Mouse (Mus musculus) embryonic facial prominence, embryonic 12.5 days (tissue): ENCODE data around the gene Dgkg. TPM values are rescaled to one million over a fixed set of nuclear protein-coding genes. Genes with fewer than 3 reads are reported as not detected.

Experiments
- ATAC-seq: fragments of 200-750 bp; cut with Nextera tagmentation; 2 replicates; pipeline ENCODE4 v1.8.0; 2017; ENCODE audit not compliant: insufficient number of reproducible peaks, insufficient read depth, low FRiP score, low TSS enrichment
- H3K27ac ChIP-seq: fragments of 300-500 bp; sonication (generic); 2 replicates; pipeline ENCODE4 v1.5.1; 2016; ENCODE audit warnings: mild to moderate bottlenecking
- H3K27me3 ChIP-seq: fragments of 300-500 bp; sonication (generic); 2 replicates; pipeline ENCODE4 v1.6.1; 2016; ENCODE audit warnings: mild to moderate bottlenecking, moderate library complexity
- H3K36me3 ChIP-seq: fragments of 300-500 bp; sonication (generic); 2 replicates; pipeline ENCODE4 v1.6.1; 2016; ENCODE audit warnings: mild to moderate bottlenecking
- H3K4me1 ChIP-seq: fragments of 300-500 bp; sonication (generic); 2 replicates; pipeline ENCODE4 v1.6.1; 2016
- H3K4me2 ChIP-seq: fragments of 300-500 bp; sonication (generic); replicated peaks from 2 replicates; pipeline ENCODE4 v1.6.1; 2016; ENCODE audit warnings: mild to moderate bottlenecking, moderate library complexity
- H3K4me3 ChIP-seq: fragments of 300-500 bp; sonication (generic); 2 replicates; pipeline ENCODE4 v1.5.1; 2016; ENCODE audit warnings: mild to moderate bottlenecking
- H3K9ac ChIP-seq: fragments of 300-500 bp; sonication (generic); 2 replicates; pipeline ENCODE4 v1.6.1; 2016; ENCODE audit warnings: mild to moderate bottlenecking, moderate library complexity
- H3K9me3 ChIP-seq: fragments of 300-500 bp; sonication (generic); 2 replicates; pipeline ENCODE4 v1.6.1; 2016; ENCODE audit warnings: mild to moderate bottlenecking, moderate library complexity
- WGBS: fragments of 180-500 bp; shearing (Covaris S2); methylation state at CpG from one replicate; pipeline ENCODE4 v1.1.7; 2016; 5-methylcytosine and 5-hydroxymethylcytosine counted together
- microRNA-seq: library from miRNA; unstranded; fragments of <30 nt; microRNA quantifications from one replicate; pipeline ENCODE4, GENCODE M21; 2017
- polyA plus RNA-seq: library from polyadenylated mRNA; unstranded; fragments of >200 nt; fragmentation: Nextera tagmentation; extraction: Ambion mirVana; gene quantifications from 2 replicates; pipeline ENCODE4 v1.2.1, GENCODE M21; 2016

Dgkg gene
- polyA plus RNA-seq, 1 experiment from 2014 or later = 0.41 TPM

GRCm38 (mm10) chr16:22428853-22429341 is 228.1 kb downstream of the Dgkg start:
- Histone ChIP-seq H3K4me3 (0 out of 2 replicates have a peak overlapping the region, but pooled peaks have one; percentile 6), H3K9me3 (no peaks in the 10 kb centered on the region), H3K27me3 (no peaks in the 10 kb centered on the region), H3K4me1 (peaks cover 36% of the 10 kb centered on the region), H3K36me3 (peaks cover 7% of the 10 kb centered on the region; the same call in 1 of the 2 replicates), H3K4me2 (peak overlapping the region; percentile 43), H3K27ac (peak overlapping the region; percentile 80), H3K9ac (no peak overlapping the region)
- peak; percentile 84 for ATAC-seq
- WGBS = 4% methylated on average over 9 of the region's 9 CpGs

- WGBS = 60% methylated on average over 7 of the region's 7 CpGs
Measured at GRCm38 (mm10) chr16:22426866-22427265, 230.2 kb downstream of the Dgkg start.

GRCm38 (mm10) chr16:22422256-22422655 is 234.8 kb downstream of the Dgkg start:
- Histone ChIP-seq H3K4me1 (0 out of 2 replicates have a peak, but pooled peaks cover 4% of the 10 kb centered on the region), H3K36me3 (peaks cover 7% of the 10 kb centered on the region; the same call in 1 of the 2 replicates), H3K27ac (no peak overlapping the region), H3K9ac (no peak overlapping the region), H3K4me2 (no peak overlapping the region), H3K4me3 (no peak overlapping the region), H3K27me3 (no peaks in the 10 kb centered on the region), H3K9me3 (no peaks in the 10 kb centered on the region)
- no peak for ATAC-seq
- WGBS = 73% methylated on average over 5 of the region's 5 CpGs

More at GRCm38 (mm10) chr16:22426866-22427265, 230.2 kb downstream of the Dgkg start:
- Histone ChIP-seq H3K4me3 (no peak overlapping the region), H3K9ac (no peak overlapping the region), H3K4me2 (no peak overlapping the region), H3K4me1 (peaks cover 32% of the 10 kb centered on the region), H3K27me3 (no peaks in the 10 kb centered on the region), H3K9me3 (no peaks in the 10 kb centered on the region), H3K27ac (no peak overlapping the region), H3K36me3 (peaks cover 7% of the 10 kb centered on the region; the same call in 1 of the 2 replicates)
- ATAC-seq = no peak

Small RNAs within 50 kb of the gene (microRNA-seq; reads per million reads assigned to microRNA genes)
- gene Mir6362 = not detected
- not detected for gene Mir8095

Other genes with a start within 250 kb of the Dgkg start
- 39.5 and 39.8 TPM in 2 replicates for gene Etv5, start 217.5 kb downstream of the Dgkg start, polyA plus RNA-seq
- gene Crygs, start 154.4 kb upstream of the Dgkg start, polyA plus RNA-seq = 0.62 and 0.88 TPM in 2 replicates
- 33.8 and 35.2 TPM in 2 replicates for gene Tbccd1, start 200.4 kb upstream of the Dgkg start, polyA plus RNA-seq
- 97.9 and 102 TPM in 2 replicates for gene Dnajb11, start 200.6 kb upstream of the Dgkg start, polyA plus RNA-seq
- not detected in 2 replicates for gene Ahsg, start 234.1 kb upstream of the Dgkg start, polyA plus RNA-seq